Mouse (Mus musculus): ENCODE measurements around the gene Pcbp1. TPM values are rescaled to one million over a fixed set of nuclear protein-coding genes. Genes with fewer than 3 reads are reported as not detected.

Pcbp1 gene
- polyA plus RNA-seq, 1 experiment from 2014 or later: 518 TPM

DNA sequence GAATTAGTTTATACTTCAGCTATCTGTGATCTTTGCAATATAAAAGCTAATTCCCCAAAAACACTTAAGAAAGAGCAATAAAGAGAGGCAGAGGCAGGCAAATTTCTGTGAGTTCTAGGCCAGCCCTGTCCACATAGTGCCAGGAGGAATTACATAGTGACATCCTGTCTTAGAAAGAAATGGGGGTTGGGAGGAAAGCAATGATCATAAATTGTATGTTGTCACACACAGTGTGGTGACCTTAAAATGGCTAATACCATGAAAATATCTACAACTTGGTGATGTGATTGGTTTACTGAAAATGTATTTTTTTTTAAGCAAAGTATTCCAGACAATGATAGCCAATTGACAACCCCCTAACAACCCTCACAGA is 46.3 kb downstream of the Pcbp1 start:
- H3K4me2 ChIP-seq (ENCODE audit: low read depth): no peak overlapping the region; the same call in 1 of the 2 replicates
- no peaks in the 10 kb centered on the region for H3K27me3 ChIP-seq (ENCODE audit: control insufficient read depth, insufficient read depth, low read length)
- ATAC-seq (ENCODE audit: insufficient read depth, low FRiP score, low TSS enrichment): no peak
- no peak overlapping the region for H3K4me3 ChIP-seq (ENCODE audit: low read depth, low read length)
- peak overlapping the region; percentile 90 for H3K27ac ChIP-seq (ENCODE audit: low read depth, low read length)
- no peaks in the 10 kb centered on the region for H3K9me3 ChIP-seq (ENCODE audit: control insufficient read depth, low read length)
- DNase-seq (ENCODE audit: low spot score): no peak
- no peak overlapping the region for H3K9ac ChIP-seq (ENCODE audit: low read length)
- peaks cover 17% of the 10 kb centered on the region; the same call in 1 of the 2 replicates for H3K4me1 ChIP-seq (ENCODE audit: control insufficient read depth, insufficient read depth, low read length)
- H3K36me3 ChIP-seq (ENCODE audit: control insufficient read depth, insufficient read depth, low read length): no peaks in the 10 kb centered on the region

GRCm38 (mm10) chr6:86479311-86479710 is 46.8 kb downstream of the Pcbp1 start:
- 53% methylated on average over 3 of the region's 3 CpGs for WGBS
- peak overlapping the region; percentile 90 for H3K27ac ChIP-seq (ENCODE audit: low read depth, low read length)

GRCm38 (mm10) chr6:86476931-86477330 is 49.2 kb downstream of the Pcbp1 start:
- H3K4me1 ChIP-seq (ENCODE audit: control insufficient read depth, insufficient read depth, low read length): peaks cover 23% of the 10 kb centered on the region
- H3K4me3 ChIP-seq (ENCODE audit: low read depth, low read length): no peak overlapping the region
- H3K27me3 ChIP-seq (ENCODE audit: control insufficient read depth, insufficient read depth, low read length): no peaks in the 10 kb centered on the region
- no peak overlapping the region for H3K4me2 ChIP-seq (ENCODE audit: low read depth)
- DNase-seq (ENCODE audit: low spot score) (no peak), ATAC-seq (ENCODE audit: insufficient read depth, low FRiP score, low TSS enrichment) (no peak)
- H3K9me3 ChIP-seq (ENCODE audit: control insufficient read depth, low read length): no peaks in the 10 kb centered on the region
- H3K36me3 ChIP-seq (ENCODE audit: control insufficient read depth, insufficient read depth, low read length): no peaks in the 10 kb centered on the region
- H3K27ac ChIP-seq (ENCODE audit: low read depth, low read length): no peak overlapping the region
- no peak overlapping the region for H3K9ac ChIP-seq (ENCODE audit: low read length)
- WGBS: 84% methylated on average over 5 of the region's 5 CpGs

More at GRCm38 (mm10) chr6:86479311-86479710, 46.8 kb downstream of the Pcbp1 start:
- H3K4me3 ChIP-seq (ENCODE audit: low read depth, low read length): no peak overlapping the region
- DNase-seq (ENCODE audit: low spot score) (peak; percentile 38), ATAC-seq (ENCODE audit: insufficient read depth, low FRiP score, low TSS enrichment) (no peak)
- H3K9ac ChIP-seq (ENCODE audit: low read length): no peak overlapping the region
- peaks cover 17% of the 10 kb centered on the region; the same call in 1 of the 2 replicates for H3K4me1 ChIP-seq (ENCODE audit: control insufficient read depth, insufficient read depth, low read length)
- H3K27me3 ChIP-seq (ENCODE audit: control insufficient read depth, insufficient read depth, low read length): no peaks in the 10 kb centered on the region
- peak overlapping the region; percentile 3; the same call in 1 of the 2 replicates for H3K4me2 ChIP-seq (ENCODE audit: low read depth)
- no peaks in the 10 kb centered on the region for H3K9me3 ChIP-seq (ENCODE audit: control insufficient read depth, low read length)
- H3K36me3 ChIP-seq (ENCODE audit: control insufficient read depth, insufficient read depth, low read length): no peaks in the 10 kb centered on the region

DNA sequence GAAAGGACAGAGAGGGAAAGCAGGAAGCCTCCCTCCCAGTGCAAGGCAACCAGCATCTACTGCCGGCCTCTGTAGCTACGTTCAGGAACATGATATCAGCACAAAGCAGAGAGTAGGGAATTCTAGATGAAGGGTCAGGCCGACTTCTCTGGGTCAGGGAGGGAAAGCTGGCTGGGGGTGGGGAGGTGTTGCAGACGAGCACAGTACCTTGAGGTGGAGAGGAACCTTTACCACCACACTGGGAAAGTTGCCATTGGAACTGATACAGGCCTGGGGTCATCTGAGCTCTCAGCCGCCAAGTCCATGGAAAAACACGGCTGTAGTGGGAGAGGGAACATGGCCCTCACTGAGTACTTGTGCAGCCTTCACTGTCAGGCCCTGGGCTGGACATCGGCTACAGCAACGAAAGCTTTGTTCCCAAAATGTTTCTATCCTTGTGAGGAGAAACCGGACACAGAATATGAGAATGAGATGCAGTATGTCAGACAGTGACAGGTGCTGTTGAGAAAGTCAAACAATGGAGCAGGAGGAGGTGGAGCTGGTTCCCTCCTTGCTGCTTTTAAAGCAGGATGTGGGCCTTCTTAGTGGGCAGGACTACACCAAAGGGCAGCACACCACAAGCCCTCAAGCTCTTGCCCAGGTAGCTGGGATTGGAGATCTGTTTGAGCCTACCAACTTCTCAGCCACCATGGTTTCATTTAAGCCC is 50.5 kb downstream of the Pcbp1 start:
- Histone ChIP-seq H3K27ac (ENCODE audit: low read depth, low read length) (no peak overlapping the region), H3K4me3 (ENCODE audit: low read depth, low read length) (no peak overlapping the region), H3K9me3 (ENCODE audit: control insufficient read depth, low read length) (no peaks in the 10 kb centered on the region), H3K4me1 (ENCODE audit: control insufficient read depth, insufficient read depth, low read length) (peaks cover 23% of the 10 kb centered on the region), H3K27me3 (ENCODE audit: control insufficient read depth, insufficient read depth, low read length) (no peaks in the 10 kb centered on the region), H3K9ac (ENCODE audit: low read length) (no peak overlapping the region), H3K36me3 (ENCODE audit: control insufficient read depth, insufficient read depth, low read length) (no peaks in the 10 kb centered on the region), H3K4me2 (ENCODE audit: low read depth) (no peak overlapping the region)
- ATAC-seq (ENCODE audit: insufficient read depth, low FRiP score, low TSS enrichment) (no peak), DNase-seq (ENCODE audit: low spot score) (no peak)
- 73% methylated on average over 9 of the region's 9 CpGs for WGBS

DNA sequence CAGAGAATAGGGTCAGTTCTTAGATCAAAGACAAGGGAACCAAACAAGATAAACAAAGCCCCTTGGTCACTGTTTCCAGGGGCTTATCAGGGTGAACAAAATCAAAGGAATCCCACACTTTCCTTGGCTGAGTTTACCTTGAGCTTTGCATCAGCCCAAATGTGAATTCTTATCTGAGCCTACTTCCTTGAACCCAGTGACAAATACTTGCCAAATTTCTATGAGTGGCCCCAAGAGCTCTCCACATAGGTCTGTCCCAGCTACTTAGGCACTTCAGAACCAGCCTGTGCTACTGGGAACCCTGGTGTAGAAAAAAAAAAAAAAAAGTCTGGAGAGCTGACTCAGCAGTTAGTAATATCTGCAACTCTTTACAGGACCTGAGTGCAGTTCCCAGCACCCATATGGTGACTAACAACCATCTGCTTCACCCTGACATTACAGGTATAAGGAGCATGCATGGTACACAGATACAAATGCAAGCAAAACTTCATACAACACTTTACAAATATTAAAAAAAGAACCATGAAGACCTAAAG is 51.4 kb downstream of the Pcbp1 start:
- ATAC-seq (ENCODE audit: insufficient read depth, low FRiP score, low TSS enrichment): no peak
- no peaks in the 10 kb centered on the region for H3K36me3 ChIP-seq (ENCODE audit: control insufficient read depth, insufficient read depth, low read length)
- peaks cover 16% of the 10 kb centered on the region for H3K4me1 ChIP-seq (ENCODE audit: control insufficient read depth, insufficient read depth, low read length)
- no peak overlapping the region for H3K4me3 ChIP-seq (ENCODE audit: low read depth, low read length)
- no peaks in the 10 kb centered on the region for H3K27me3 ChIP-seq (ENCODE audit: control insufficient read depth, insufficient read depth, low read length)
- no peak for DNase-seq (ENCODE audit: low spot score)
- no peak overlapping the region for H3K4me2 ChIP-seq (ENCODE audit: low read depth)
- H3K9me3 ChIP-seq (ENCODE audit: control insufficient read depth, low read length): no peaks in the 10 kb centered on the region
- H3K9ac ChIP-seq (ENCODE audit: low read length): no peak overlapping the region
- no peak overlapping the region for H3K27ac ChIP-seq (ENCODE audit: low read depth, low read length)

Small RNA genes lying within 50 kb of the gene (microRNA-seq; reads per million reads assigned to microRNA genes)
- not detected for gene Gm22184

Other genes starting within 250 kb of the Pcbp1 start
- gene Fam136a, start 160.7 kb downstream of the Pcbp1 start, polyA plus RNA-seq (2014; fragmentation: Nextera tagmentation; extraction: Ambion mirVana): 142 and 144 TPM in 2 replicates
- 658 and 707 TPM in 2 replicates for gene Snrpg, start 155.0 kb downstream of the Pcbp1 start, polyA plus RNA-seq (2014; fragmentation: Nextera tagmentation; extraction: Ambion mirVana)
- 105 and 107 TPM in 2 replicates for gene Pcyox1, start 129.2 kb downstream of the Pcbp1 start, polyA plus RNA-seq (2014; fragmentation: Nextera tagmentation; extraction: Ambion mirVana)
- gene Tia1, start 122.1 kb downstream of the Pcbp1 start, polyA plus RNA-seq (2014; fragmentation: Nextera tagmentation; extraction: Ambion mirVana): 235 and 246 TPM in 2 replicates
- not detected in 2 replicates for gene Gm44790, start 99.7 kb downstream of the Pcbp1 start, polyA plus RNA-seq (2014; fragmentation: Nextera tagmentation; extraction: Ambion mirVana)
- gene C87436, start 87.9 kb downstream of the Pcbp1 start, polyA plus RNA-seq (2014; fragmentation: Nextera tagmentation; extraction: Ambion mirVana): 21.0 and 24.1 TPM in 2 replicates
- 0.35 and 0.64 TPM in 2 replicates for gene Asprv1, start 101.8 kb upstream of the Pcbp1 start, polyA plus RNA-seq (2014; fragmentation: Nextera tagmentation; extraction: Ambion mirVana)
- 21.2 and 24.8 TPM in 2 replicates for gene Mxd1, start 142.8 kb upstream of the Pcbp1 start, polyA plus RNA-seq (2014; fragmentation: Nextera tagmentation; extraction: Ambion mirVana)
- gene Snrnp27, start 158.2 kb upstream of the Pcbp1 start, polyA plus RNA-seq (2014; fragmentation: Nextera tagmentation; extraction: Ambion mirVana): 115 and 130 TPM in 2 replicates
- 52.9 and 56.1 TPM in 2 replicates for gene Gmcl1, start 207.1 kb upstream of the Pcbp1 start, polyA plus RNA-seq (2014; fragmentation: Nextera tagmentation; extraction: Ambion mirVana)

Measured in neural tube, embryonic 11.5 days (tissue).